Mouse (Mus musculus): ENCODE results near the gene Snph.

The Snph gene

GRCm38 (mm10) chr2:151543063-151543895 lies 89.1 kb downstream of the Snph start:
- peak; percentile 73 for DNase-seq (ENCODE audit: low read depth, low spot score)

- DNase-seq (ENCODE audit: low read depth, low spot score), result peak; percentile 96
Measured at GRCm38 (mm10) chr2:151542323-151543062, 89.9 kb downstream of the Snph start, which contains the start of gene Fkbp1a. Gene Fkbp1a (plus strand): TSS chr2:151542483.

All from CD4-positive, CD25-positive, alpha-beta regulatory T cell, adult 2 months (primary cell).